Mouse (Mus musculus) E14TG2a.4 (cell line): ENCODE measurements at regions not wholly inside any gene's neighbourhood (a gene's known extent, or its start where the extent isn't known, plus 50 kb on each side); places are given as distances from the start of the nearest gene placed in this dataset.

Source experiments
- CTCF ChIP-seq: conservative IDR thresholded peaks from 2 replicates; pipeline ENCODE4 v1.5.1; 2014; ENCODE audit warnings: low read length
- NANOG ChIP-seq: IDR thresholded peaks from 2 replicates; pipeline ENCODE4 v1.6.1; 2014; ENCODE audit warnings: borderline replicate concordance, low read length, mixed read lengths
- POU5F1 ChIP-seq: IDR thresholded peaks from 2 replicates; pipeline ENCODE4 v1.6.1; 2014; ENCODE audit warnings: low read length, borderline replicate concordance

DNA sequence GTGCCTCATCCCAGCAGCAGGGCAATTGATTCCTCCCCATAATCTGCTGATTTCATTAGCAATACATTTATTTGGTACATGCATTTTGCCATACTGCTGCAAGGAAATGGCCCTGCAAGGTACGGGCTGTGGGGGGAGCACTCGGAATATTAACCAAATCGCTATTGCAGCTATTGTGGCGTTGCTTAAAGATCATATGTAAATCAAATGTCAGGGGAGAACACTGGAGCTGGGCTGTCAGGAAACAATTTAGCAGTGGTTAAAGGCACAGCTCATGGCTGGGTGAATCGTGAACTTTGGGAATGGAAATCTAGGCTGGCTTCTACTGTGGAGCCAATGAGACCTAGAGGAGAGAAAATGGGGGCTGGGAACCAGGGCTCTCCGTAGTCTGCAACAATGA lies 192.0 kb downstream of the Gm26897 start:
- TF ChIP-seq CTCF (no peak), POU5F1 (no peak), NANOG (no peak)
